Mouse (Mus musculus) intestine, embryonic 14.5 days (tissue): ENCODE measurements at regions not wholly inside any gene's neighbourhood (a gene's known extent, or its start where the extent isn't known, plus 50 kb on each side); places are given as distances from the start of the nearest gene placed in this dataset.

Experiments used
- ATAC-seq: fragments of 200-750 bp; cut with Nextera tagmentation; replicated peaks from 2 replicates; pipeline ENCODE4 v1.8.0; 2017; ENCODE audit warnings: low read depth, moderate number of reproducible peaks, moderate TSS enrichment, moderate library complexity; ENCODE audit not compliant: low FRiP score, low TSS enrichment
- DNase-seq: peaks from one replicate; pipeline ENCODE4 v3.0.0-alpha.2; 2018; ENCODE audit warnings: low spot score
- H3K27ac ChIP-seq: fragments of 300-500 bp; sonication (generic); 2 replicates; pipeline ENCODE4 v1.5.1; 2014; ENCODE audit warnings: low read depth, mild to moderate bottlenecking, control low read depth
- H3K27me3 ChIP-seq: fragments of 300-500 bp; sonication (generic); replicated peaks from 2 replicates; pipeline ENCODE4 v1.6.1; 2014; ENCODE audit warnings: low read length, control low read depth; ENCODE audit not compliant: control insufficient read depth, insufficient read depth
- H3K36me3 ChIP-seq: fragments of 300-500 bp; sonication (generic); 2 replicates; pipeline ENCODE4 v1.6.1; 2014; ENCODE audit warnings: low read length, control low read depth; ENCODE audit not compliant: control insufficient read depth, insufficient read depth
- H3K4me1 ChIP-seq: fragments of 300-500 bp; sonication (generic); replicated peaks from 2 replicates; pipeline ENCODE4 v1.6.1; 2014; ENCODE audit warnings: low read length, control low read depth, mixed read lengths; ENCODE audit not compliant: control insufficient read depth, insufficient read depth
- H3K4me2 ChIP-seq: fragments of 300-500 bp; sonication (generic); 2 replicates; pipeline ENCODE4 v1.6.1; 2014; ENCODE audit warnings: low read length
- H3K4me3 ChIP-seq: fragments of 300-500 bp; sonication (generic); 2 replicates; pipeline ENCODE4 v1.5.1; 2014; ENCODE audit warnings: low read depth, low read length, control low read depth, mixed read lengths
- H3K9ac ChIP-seq: fragments of 300-500 bp; sonication (generic); 2 replicates; pipeline ENCODE4 v1.6.1; 2014; ENCODE audit warnings: mild to moderate bottlenecking, low read length
- H3K9me3 ChIP-seq: fragments of 300-500 bp; sonication (generic); 2 replicates; pipeline ENCODE4 v1.6.1; 2016; ENCODE audit warnings: low read length, control low read depth; ENCODE audit not compliant: control insufficient read depth
- WGBS: fragments of 180-500 bp; shearing (Covaris S2); extraction: QIAGEN DNeasy Blood & Tissue Kit; methylation state at CpG from one replicate; pipeline ENCODE4 v1.1.7; 2014; 5-methylcytosine and 5-hydroxymethylcytosine counted together

DNA sequence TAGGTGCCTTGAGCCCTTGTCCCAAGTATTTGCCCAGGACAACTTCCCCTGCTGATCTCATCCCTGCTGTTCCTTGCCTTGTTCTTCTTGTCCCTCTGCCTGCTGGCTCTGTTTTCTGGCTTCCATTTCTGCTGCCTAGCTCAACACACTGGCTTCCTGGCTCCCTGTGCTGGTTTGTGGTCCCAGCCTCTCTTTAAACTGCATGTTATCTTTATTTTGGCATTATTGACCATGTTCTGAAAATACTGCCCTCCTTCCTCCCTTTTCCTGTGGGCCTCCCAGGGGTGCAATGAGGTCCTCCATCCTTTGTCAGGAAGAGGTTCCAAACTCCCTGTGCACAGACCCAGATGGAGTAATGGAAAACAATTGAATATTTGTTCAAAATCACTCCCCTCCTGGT is 97.9 kb upstream of the Arhgap32 start:
- no peak overlapping the region for H3K27ac ChIP-seq
- no peaks in the 10 kb centered on the region for H3K27me3 ChIP-seq
- DNase-seq (no peak), ATAC-seq (no peak)
- H3K4me3 ChIP-seq, result no peak overlapping the region
- no peaks in the 10 kb centered on the region for H3K36me3 ChIP-seq
- no peak overlapping the region for H3K9ac ChIP-seq
- no peak overlapping the region for H3K4me2 ChIP-seq
- no peaks in the 10 kb centered on the region; the same call in 1 of the 2 replicates for H3K4me1 ChIP-seq
- no peaks in the 10 kb centered on the region for H3K9me3 ChIP-seq

DNA sequence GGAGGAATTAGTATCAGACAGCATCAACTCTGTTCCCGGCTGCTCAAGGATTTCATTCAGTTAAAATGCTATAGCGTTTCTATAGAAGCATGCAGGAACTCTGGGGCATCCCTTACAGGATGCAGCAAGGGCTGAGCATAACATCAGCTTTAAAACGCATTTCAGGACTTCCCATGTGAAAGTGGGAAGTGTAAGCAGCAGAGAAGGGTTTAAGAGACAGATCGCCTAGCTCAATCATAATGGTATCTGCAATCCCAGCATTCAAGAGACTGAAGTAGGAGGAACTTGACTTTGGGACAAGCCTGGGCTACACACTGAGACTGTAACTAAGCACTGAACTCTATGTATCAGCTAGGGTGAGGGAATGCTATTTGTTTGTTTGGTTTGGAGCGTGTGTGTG is 96.2 kb upstream of the Arhgap32 start:
- WGBS, result 79% methylated on average over 5 of the region's 5 CpGs

DNA sequence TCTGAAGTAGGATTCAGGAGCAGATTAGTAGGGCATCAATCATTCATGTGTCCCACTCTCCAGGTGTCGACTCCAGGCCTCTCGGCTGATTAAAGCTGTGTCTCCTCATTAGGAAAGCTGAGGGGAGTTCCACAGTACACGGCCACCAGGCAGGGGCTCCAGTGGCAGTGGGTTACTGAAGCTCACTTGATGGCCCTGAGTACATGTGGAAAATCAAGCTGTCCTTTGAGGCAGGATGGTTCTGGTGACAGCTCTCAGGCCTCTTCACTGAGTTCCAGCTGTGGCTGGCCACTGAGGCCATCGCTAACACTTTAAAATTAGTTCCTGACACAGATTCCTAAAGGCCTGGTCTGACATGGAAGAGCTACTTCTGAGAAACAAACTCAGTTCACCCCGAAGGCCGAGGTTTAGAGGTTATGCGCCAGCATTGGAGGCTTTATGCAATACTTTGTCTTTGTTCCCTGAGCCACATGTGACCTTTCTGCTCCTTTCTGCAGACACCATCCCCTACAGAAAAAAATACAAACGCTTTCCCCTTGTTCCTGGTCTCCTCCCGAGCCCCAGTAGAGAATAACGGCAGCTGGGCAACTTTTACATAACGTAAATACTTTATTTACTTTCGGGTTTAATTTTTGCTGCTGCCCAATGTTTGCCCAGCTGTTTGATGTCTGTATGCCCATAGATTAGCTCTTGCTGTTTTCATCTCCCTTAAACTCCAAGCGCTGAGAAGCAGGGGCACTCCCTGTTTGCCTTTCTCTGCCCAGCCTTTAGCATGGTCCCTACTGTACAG is 94.8 kb upstream of the Arhgap32 start:
- Histone ChIP-seq H3K9me3 (no peaks in the 10 kb centered on the region), H3K4me1 (no peaks in the 10 kb centered on the region; the same call in 1 of the 2 replicates), H3K36me3 (no peaks in the 10 kb centered on the region), H3K4me3 (no peak overlapping the region), H3K4me2 (no peak overlapping the region), H3K9ac (no peak overlapping the region), H3K27ac (0 out of 2 replicates have a peak overlapping the region, but pooled peaks have one; percentile 6), H3K27me3 (no peaks in the 10 kb centered on the region)
- DNase-seq (no peak), ATAC-seq (no peak)
- WGBS, result 30% methylated on average over 13 of the region's 13 CpGs

More for the DNA sequence above, 96.2 kb upstream of the Arhgap32 start:
- no peaks in the 10 kb centered on the region for H3K9me3 ChIP-seq
- H3K27me3 ChIP-seq, result no peaks in the 10 kb centered on the region
- no peak overlapping the region for H3K27ac ChIP-seq
- H3K4me2 ChIP-seq, result no peak overlapping the region
- DNase-seq (no peak), ATAC-seq (no peak)
- no peak overlapping the region for H3K9ac ChIP-seq
- H3K4me3 ChIP-seq, result no peak overlapping the region
- no peaks in the 10 kb centered on the region; the same call in 1 of the 2 replicates for H3K4me1 ChIP-seq
- H3K36me3 ChIP-seq, result no peaks in the 10 kb centered on the region

DNA sequence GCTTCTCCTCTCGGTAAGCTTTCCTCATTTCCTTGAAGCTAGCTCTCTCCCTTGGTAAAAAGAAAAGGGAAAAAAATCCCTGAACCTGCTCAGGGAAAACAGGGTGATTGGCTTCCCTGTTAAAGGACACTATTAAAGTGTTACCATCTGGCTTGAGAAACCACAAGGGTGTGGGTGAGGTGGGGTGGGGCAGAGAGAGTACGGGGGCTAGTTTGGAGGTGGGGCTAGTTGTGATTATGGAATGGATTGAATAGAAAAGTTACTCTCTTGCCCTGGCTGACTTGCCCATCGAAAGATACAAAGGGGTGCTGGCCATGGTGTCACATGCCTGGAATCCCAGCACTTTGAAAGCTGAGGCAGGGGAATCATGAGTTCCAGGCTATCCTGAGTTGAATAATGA is 94.2 kb upstream of the Arhgap32 start:
- H3K4me1 ChIP-seq, result no peaks in the 10 kb centered on the region; the same call in 1 of the 2 replicates
- H3K9ac ChIP-seq, result no peak overlapping the region
- 0 out of 2 replicates have a peak overlapping the region, but pooled peaks have one; percentile 6 for H3K27ac ChIP-seq
- ATAC-seq (no peak), DNase-seq (no peak)
- H3K4me2 ChIP-seq, result no peak overlapping the region
- WGBS, result 43% methylated on average over 3 of the region's 3 CpGs
- H3K4me3 ChIP-seq, result no peak overlapping the region
- H3K9me3 ChIP-seq, result no peaks in the 10 kb centered on the region
- no peaks in the 10 kb centered on the region for H3K36me3 ChIP-seq
- H3K27me3 ChIP-seq, result no peaks in the 10 kb centered on the region

DNA sequence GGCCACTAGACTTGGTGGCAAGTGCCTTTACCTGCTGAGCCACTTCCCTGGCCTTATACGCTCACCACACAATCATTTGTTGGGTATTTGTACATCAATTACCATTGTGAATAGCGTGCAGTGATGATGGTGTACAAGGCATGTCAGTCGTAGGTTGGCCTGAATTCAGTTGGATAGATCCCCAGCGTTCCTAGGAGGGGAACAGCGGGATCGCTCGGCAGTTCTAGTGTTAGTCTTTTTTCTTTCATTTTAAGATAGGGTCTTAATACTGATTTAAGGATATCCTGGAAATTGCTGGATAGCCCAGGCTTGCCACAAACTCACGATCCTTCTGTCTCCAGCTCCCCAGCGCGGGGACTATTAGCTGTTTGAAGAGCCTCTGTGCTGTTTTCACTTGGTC is 92.9 kb upstream of the Arhgap32 start:
- DNase-seq (no peak), ATAC-seq (no peak)
- Histone ChIP-seq H3K36me3 (no peaks in the 10 kb centered on the region), H3K9ac (no peak overlapping the region), H3K27ac (no peak overlapping the region), H3K27me3 (no peaks in the 10 kb centered on the region), H3K4me3 (no peak overlapping the region), H3K4me2 (no peak overlapping the region), H3K4me1 (0 out of 2 replicates have a peak, but pooled peaks cover 2% of the 10 kb centered on the region), H3K9me3 (no peaks in the 10 kb centered on the region)
- WGBS, result 91% methylated on average over 10 of the region's 10 CpGs

DNA sequence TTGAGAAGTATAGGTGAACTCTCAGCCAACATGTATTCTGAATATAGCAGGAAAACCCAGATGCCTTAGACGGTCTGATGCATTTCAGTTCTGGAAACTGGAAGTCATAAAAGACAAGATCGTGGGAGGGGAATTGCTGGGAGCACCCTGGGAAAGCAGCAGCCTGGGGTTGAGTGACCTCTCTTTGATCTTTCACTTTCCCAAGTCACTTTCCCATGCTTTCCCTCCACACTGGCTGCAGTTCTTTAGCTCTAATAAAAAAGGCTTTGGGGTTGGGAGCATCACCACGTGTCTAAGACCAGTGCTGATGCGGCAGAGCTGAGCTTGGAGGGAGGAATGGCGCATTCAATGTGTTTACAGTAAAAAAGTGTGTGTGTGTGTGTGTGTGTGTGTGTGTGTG is 91.2 kb upstream of the Arhgap32 start:
- H3K4me2 ChIP-seq, result no peak overlapping the region
- 0 out of 2 replicates have a peak, but pooled peaks cover 2% of the 10 kb centered on the region for H3K4me1 ChIP-seq
- no peak overlapping the region for H3K4me3 ChIP-seq
- no peak overlapping the region for H3K27ac ChIP-seq
- no peaks in the 10 kb centered on the region for H3K27me3 ChIP-seq
- no peak for ATAC-seq
- 32% methylated on average over 5 of the region's 5 CpGs for WGBS
- H3K9me3 ChIP-seq, result no peaks in the 10 kb centered on the region
- H3K36me3 ChIP-seq, result no peaks in the 10 kb centered on the region
- DNase-seq, result no peak
- no peak overlapping the region for H3K9ac ChIP-seq

DNA sequence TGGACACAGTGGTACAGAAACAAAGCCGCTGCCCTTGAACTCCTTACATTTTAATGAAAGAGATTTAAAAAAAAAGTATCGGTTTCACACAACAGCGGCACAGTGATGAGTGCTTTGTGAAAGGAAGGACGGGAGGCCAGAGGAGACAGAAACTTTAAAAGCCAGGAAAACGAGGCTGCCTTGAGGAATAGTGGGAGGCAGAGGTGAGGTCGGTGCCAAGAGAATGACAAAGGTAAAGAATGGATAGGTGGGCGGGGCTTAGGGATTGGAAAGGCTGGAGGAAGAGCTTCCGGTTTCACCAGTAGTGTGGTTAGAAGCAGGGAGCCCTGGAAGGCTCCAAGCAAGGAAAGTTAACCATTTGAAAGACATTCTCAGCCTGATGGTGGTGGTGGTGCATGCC is 88.0 kb upstream of the Arhgap32 start:
- Histone ChIP-seq H3K4me1 (0 out of 2 replicates have a peak, but pooled peaks cover 10% of the 10 kb centered on the region), H3K4me3 (no peak overlapping the region), H3K27me3 (no peaks in the 10 kb centered on the region), H3K36me3 (no peaks in the 10 kb centered on the region), H3K4me2 (0 out of 2 replicates have a peak overlapping the region, but pooled peaks have one; percentile 20), H3K9me3 (no peaks in the 10 kb centered on the region), H3K27ac (no peak overlapping the region), H3K9ac (no peak overlapping the region)
- ATAC-seq (no peak), DNase-seq (no peak)
- WGBS, result 28% methylated on average over 8 of the region's 8 CpGs

DNA sequence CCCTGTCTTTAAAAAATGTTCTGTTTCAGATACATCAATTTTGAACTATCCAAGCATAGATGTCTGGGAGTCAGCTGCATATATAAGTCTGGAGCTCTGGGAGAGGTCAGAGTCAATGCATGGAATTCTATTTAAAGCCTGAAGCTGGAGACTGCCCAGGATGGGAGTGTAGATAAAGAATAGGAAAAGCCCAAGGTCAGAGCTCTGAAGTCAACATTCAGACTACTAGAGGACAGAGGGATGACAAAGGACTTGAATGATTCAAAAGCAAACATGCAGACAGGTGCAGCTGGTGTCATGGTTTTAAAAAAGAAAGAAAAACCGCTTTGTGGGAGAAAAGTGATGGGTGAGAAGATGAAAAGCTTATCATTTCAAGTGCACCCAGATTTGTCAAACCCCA is 86.9 kb upstream of the Arhgap32 start:
- DNase-seq, result no peak
- peaks cover 13% of the 10 kb centered on the region; the same call in 1 of the 2 replicates for H3K4me1 ChIP-seq
- H3K4me3 ChIP-seq, result no peak overlapping the region
- no peaks in the 10 kb centered on the region for H3K36me3 ChIP-seq
- 85% methylated on average over 1 of the region's 1 CpGs for WGBS
- H3K27ac ChIP-seq, result no peak overlapping the region
- ATAC-seq, result no peak
- H3K27me3 ChIP-seq, result no peaks in the 10 kb centered on the region
- no peak overlapping the region for H3K4me2 ChIP-seq
- H3K9me3 ChIP-seq, result no peaks in the 10 kb centered on the region
- H3K9ac ChIP-seq, result no peak overlapping the region

DNA sequence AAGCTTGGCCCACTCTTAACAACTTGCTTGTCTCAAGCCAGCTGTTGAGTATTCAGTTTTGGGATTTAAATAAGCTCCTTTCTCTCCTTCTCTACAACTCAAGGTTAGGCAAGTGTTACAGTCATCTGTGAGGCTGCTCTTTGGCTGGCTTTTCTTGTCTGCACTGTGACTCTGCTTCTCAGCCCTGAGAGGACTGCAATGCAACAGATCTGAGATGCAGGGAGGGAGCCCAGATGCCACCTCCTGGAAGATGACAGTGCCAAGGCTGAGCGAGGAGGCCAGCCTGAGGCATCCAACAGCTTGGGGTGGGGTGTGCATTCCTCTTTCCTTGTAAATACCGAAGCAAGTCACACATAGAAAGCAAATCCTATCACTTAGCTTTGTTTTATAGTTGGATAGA is 86.2 kb upstream of the Arhgap32 start:
- Histone ChIP-seq H3K4me3 (no peak overlapping the region), H3K4me2 (no peak overlapping the region), H3K9me3 (no peaks in the 10 kb centered on the region), H3K27me3 (no peaks in the 10 kb centered on the region), H3K27ac (no peak overlapping the region), H3K4me1 (peaks cover 19% of the 10 kb centered on the region; the same call in 1 of the 2 replicates), H3K36me3 (no peaks in the 10 kb centered on the region), H3K9ac (no peak overlapping the region)
- no peak for DNase-seq
- 56% methylated on average over 2 of the region's 2 CpGs for WGBS
- ATAC-seq, result no peak
